Mouse (Mus musculus): Measurements from ENCODE around the gene Phyh. TPM values are rescaled to one million over a fixed set of nuclear protein-coding genes. Genes with fewer than 3 reads are reported as not detected.

Phyh gene
- polyA plus RNA-seq (2014; fragmentation: Illumina TruSeq; extraction: RNeasy Lipid Tissue Mini Kit (QIAGEN cat#74804); ENCODE audit: low read depth, low replicate concordance): 1,007 TPM

DNA sequence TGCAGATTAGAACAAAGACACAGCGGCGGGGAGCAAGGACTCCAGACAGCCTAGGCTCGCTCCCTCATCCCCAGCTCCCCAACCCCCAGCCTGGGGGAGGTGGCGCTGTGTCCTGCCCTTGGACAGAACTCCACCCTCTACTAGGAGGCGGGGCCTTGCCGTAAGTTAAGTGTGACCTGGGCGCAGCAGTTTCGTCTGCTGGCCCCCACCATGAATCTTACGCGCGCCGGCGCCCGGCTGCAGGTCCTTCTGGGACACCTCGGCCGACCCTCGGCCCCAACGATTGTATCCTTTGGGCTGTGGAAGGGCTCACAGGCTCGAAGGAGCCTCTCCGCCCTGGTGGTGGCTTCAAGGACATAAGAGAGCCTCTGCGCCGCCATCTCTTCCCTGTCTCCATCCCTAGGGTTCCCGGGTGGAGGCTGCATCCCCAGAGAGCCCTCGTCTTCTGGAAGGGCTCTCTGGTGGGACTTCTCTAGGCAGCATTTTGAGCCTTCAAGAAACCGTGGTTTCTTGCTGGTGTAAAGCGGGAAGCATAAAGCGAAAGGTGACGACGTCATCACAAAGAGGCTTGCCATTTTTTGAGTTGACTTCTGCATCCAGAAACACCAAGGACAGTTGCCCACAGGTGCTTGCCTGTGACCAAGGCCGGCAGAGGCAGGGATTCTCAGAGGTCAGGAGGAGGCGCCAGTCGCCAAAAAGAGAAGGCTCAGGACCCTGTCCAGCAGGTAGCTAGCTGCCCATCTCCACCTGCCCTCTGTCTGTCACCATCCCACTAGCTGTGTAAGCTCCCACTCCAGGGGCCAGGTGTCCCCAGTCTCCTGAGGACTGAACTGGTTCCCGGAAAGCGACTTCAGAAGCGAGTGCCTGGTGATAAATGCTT is at the start of gene Phyh:
Gene Phyh (plus strand): TSS at position 160 of the 880 bp plus-strand sequence.

GRCm38 (mm10) chr2:4881350-4882248 is 37.2 kb upstream of the Phyh start, which contains the start of gene Sephs1:
Gene Sephs1, plus strand, starts transcription at chr2:4881564.

GRCm38 (mm10) chr2:4975807-4976206 is 57.0 kb downstream of the Phyh start, which contains the start of gene Ucma:
Gene Ucma, plus strand, starts transcription at chr2:4976122.

Other genes with a start within 250 kb of the Phyh start
- gene Bend7, start 201.2 kb upstream of the Phyh start, polyA plus RNA-seq (2014; fragmentation: Illumina TruSeq; extraction: RNeasy Lipid Tissue Mini Kit (QIAGEN cat#74804); ENCODE audit: low read depth, low replicate concordance): 4.6 TPM
- gene Sephs1, start 37.5 kb upstream of the Phyh start, polyA plus RNA-seq (2014; fragmentation: Illumina TruSeq; extraction: RNeasy Lipid Tissue Mini Kit (QIAGEN cat#74804); ENCODE audit: low read depth, low replicate concordance): 10.1 TPM
- gene Ucma, start 57.1 kb downstream of the Phyh start, polyA plus RNA-seq (2014; fragmentation: Illumina TruSeq; extraction: RNeasy Lipid Tissue Mini Kit (QIAGEN cat#74804); ENCODE audit: low read depth, low replicate concordance): not detected
- 0.16 TPM for gene Mcm10, start 93.8 kb downstream of the Phyh start, polyA plus RNA-seq (2014; fragmentation: Illumina TruSeq; extraction: RNeasy Lipid Tissue Mini Kit (QIAGEN cat#74804); ENCODE audit: low read depth, low replicate concordance)
- 80.0 TPM for gene Optn, start 145.0 kb downstream of the Phyh start, polyA plus RNA-seq (2014; fragmentation: Illumina TruSeq; extraction: RNeasy Lipid Tissue Mini Kit (QIAGEN cat#74804); ENCODE audit: low read depth, low replicate concordance)
- gene Ccdc3, start 218.8 kb downstream of the Phyh start, polyA plus RNA-seq (2014; fragmentation: Illumina TruSeq; extraction: RNeasy Lipid Tissue Mini Kit (QIAGEN cat#74804); ENCODE audit: low read depth, low replicate concordance): 3.8 TPM